Mouse (Mus musculus) testis, adult 2 months (tissue): Measurements from ENCODE around the gene Dlgap3.

ENCODE experiments used
- CTCF ChIP-seq: fragments of 200-500 bp; IDR thresholded peaks from 2 replicates; pipeline ENCODE4 v1.5.1; 2012; ENCODE audit warnings: low read depth, mild to moderate bottlenecking, inconsistent platforms, low read length, moderate library complexity; ENCODE audit not compliant: control insufficient read depth, insufficient read depth, insufficient replicate concordance
- POLR2A ChIP-seq: fragments of 200-500 bp; IDR thresholded peaks from 2 replicates; pipeline ENCODE4 v1.6.1; 2012; ENCODE audit warnings: low read depth, mild to moderate bottlenecking, inconsistent platforms, low read length, moderate library complexity; ENCODE audit not compliant: control insufficient read depth

GRCm38 (mm10) chr4:127223755-127224154 lies 54.8 kb downstream of the Dlgap3 start:
- TF ChIP-seq POLR2A (no peak), CTCF (no peak)
